Mouse (Mus musculus): ENCODE data around the gene Rcor2. TPM values are rescaled to one million over a fixed set of nuclear protein-coding genes. Genes with fewer than 3 reads are reported as not detected.
A peak's percentile ranks its signal among the peaks of the same experiment; 100 is the strongest.

Rcor2 gene
- total RNA-seq, 2 experiments from 2014 or later: 2.1 to 8.8 TPM

GRCm38 (mm10) chr19:7262592-7262991 is 4.5 kb upstream of the Rcor2 start:
- intact Hi-C loops (cut with DNase I; ENCODE audit: low total_unique reads): loop anchor here (5.0 kb wide), 1 partner anchor 85 kb away; no protein-coding TSS in a partner anchor
- no peak for DNase-seq

DNA sequence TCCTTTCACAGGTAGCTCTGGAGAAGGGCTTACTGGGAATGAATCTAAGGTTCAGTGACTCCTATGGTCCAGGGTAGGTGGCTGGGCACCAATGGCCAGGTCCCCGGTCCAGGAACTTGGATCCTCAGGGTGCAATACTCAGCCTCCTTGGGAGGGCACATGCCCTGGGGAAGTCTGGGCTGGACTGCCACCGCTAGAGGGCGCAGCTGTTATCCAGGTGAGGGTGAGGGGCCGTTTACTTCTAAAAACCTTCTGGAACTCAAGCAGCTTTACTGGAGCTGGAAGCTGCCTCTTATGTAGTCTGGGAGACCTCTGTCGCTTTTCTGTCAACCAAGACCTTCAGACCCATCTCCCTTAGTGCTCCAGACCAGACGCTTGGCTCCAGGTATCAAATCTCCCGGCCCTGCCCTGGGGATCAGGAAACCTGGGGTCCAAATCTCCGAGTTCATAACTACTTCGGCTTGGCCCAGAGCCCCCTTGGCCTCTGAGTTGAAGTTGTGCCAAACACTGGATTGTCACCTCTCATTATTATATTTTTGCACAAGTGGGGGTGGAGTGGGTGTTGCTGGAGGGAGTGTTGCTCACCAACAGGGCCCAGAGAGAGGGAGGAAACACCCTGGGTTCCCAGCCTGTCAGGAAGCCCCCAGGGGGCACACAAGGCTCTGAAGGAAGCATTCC is 2.9 kb upstream of the Rcor2 start:
- intact Hi-C loops (cut with DNase I; ENCODE audit: low total_unique reads): loop anchor here (5.0 kb wide), 1 partner anchor 83 kb away; no protein-coding TSS in a partner anchor

GRCm38 (mm10) chr19:7264766-7265331 is 2.3 kb upstream of the Rcor2 start:
- intact Hi-C loops (cut with DNase I; ENCODE audit: low total_unique reads): loop anchor here (5.0 kb wide), 2 partner anchors 82 to 152 kb away; partner anchors contain the start of gene 2700081O15Rik
- peak; percentile 64 for DNase-seq

More for the DNA sequence above, 2.9 kb upstream of the Rcor2 start:
- peak; percentile 84 for DNase-seq

DNA sequence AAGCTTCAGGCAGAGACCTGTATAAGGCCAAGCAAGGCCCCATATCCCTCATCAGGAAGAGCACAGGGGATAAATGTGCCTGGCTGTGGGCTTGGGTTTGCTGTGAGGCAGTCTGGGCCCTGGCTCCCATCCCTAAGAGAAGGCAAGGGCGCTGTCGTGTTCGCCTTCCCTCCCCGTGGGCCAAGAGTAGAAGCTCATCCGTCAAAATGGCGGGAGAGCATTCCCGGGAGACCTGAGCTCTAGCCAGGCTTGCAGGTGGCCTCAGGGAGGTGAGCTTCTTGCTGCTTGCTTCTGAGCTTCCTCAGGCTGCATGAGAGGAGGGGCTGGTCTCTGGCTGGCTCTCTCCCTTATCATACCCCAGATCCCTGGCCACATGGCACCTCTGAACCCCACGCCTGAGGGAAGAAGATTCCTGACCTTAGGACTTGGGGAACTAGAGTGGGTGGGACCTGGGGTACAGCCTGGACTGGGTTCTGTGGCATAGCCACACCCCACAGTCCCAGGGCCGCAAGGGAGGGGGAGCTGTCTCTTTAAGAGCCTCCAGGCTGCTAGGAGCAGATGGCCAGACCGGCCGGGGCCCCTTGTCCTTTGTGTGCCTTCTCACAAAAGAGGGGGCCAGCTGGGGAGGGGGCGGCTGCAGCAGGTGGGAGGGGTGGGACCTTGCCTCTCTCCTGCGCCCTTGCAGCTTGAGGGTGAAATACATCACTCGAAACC is 1.5 kb upstream of the Rcor2 start:
- intact Hi-C loops (cut with DNase I; ENCODE audit: low total_unique reads): loop anchor here (5.0 kb wide), 1 partner anchor 152 kb away; the partner anchor contains the start of gene 2700081O15Rik
- peak; percentile 37 for DNase-seq

- DNase-seq: no peak
- intact Hi-C loops (cut with DNase I; ENCODE audit: low total_unique reads): loop anchor here (5.0 kb wide), 1 partner anchor 151 kb away; the partner anchor contains the start of gene 2700081O15Rik
Observed at GRCm38 (mm10) chr19:7266421-7266831, 699 bp upstream of the Rcor2 start.

DNA sequence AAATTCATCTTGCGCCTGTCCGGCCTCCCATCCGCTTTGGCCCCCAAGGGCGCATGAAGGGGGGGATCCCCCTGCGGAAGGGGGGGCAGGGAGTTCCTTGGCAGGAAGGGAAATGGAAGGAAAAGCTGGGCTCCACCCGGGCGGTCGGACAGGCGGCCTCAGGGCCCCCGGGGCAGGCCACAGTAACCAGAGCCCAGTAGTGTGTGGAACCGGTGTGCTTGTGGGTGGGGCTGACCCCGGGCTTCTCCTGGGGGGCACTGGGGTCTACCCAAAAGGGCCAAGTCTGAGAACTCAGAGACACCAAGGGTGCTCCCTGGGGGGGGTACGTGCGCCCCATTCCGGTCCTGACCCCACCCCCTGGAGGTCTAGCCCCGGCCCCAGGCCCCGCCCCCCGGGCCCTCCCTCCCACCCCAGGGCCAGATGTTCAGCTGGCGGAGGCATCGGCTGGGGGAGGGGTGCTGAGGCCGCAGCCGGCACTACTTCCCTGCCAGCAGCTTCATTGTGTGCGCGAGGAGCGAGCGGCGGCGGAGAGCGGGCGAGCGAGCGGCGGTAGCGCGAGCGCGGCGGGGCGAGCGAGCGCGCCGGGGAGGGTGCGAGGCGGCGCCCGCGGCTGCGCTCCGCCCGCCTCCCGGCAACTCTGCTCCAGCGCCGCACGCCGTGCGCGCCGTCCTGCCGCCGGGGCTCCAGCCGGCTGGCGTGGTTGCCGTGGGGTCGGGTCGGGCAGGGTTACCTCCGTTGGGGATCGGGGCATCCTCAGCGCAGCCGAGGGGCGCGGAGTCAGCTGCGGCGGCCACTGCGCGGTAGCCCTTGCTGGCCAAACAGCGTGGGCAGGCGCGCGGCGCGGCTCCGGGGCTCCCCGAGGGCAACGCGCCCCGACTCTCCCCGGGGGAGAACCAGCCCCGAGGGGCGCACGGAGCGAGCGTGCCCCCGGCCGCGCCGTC is 926 bp downstream of the Rcor2 start:
- DNase-seq: peak; percentile 88
- intact Hi-C loops (cut with DNase I; ENCODE audit: low total_unique reads): loop anchor here (5.0 kb wide), 1 partner anchor 149 kb away; the partner anchor contains the start of gene 2700081O15Rik

- intact Hi-C loops (cut with DNase I; ENCODE audit: low total_unique reads): loop anchor here (5.0 kb wide), 1 partner anchor 149 kb away; the partner anchor contains the start of gene 2700081O15Rik
- peak; percentile 83 for DNase-seq
Observed at GRCm38 (mm10) chr19:7268722-7269090, 1.6 kb downstream of the Rcor2 start.

GRCm38 (mm10) chr19:7269290-7270044 is 2.3 kb downstream of the Rcor2 start:
- intact Hi-C loops (cut with DNase I; ENCODE audit: low total_unique reads): loop anchor here (5.0 kb wide), 1 partner anchor 148 kb away; the partner anchor contains the start of gene 2700081O15Rik
- DNase-seq: no peak

GRCm38 (mm10) chr19:7273486-7273885 is 6.4 kb downstream of the Rcor2 start:
- no peak for DNase-seq
- intact Hi-C loops (cut with DNase I; ENCODE audit: low total_unique reads): no loop called here

GRCm38 (mm10) chr19:7274326-7274990 is 7.3 kb downstream of the Rcor2 start:
- peak; percentile 29 for DNase-seq
- intact Hi-C loops (cut with DNase I; ENCODE audit: low total_unique reads): no loop called here

GRCm38 (mm10) chr19:7275131-7275789 is 8.1 kb downstream of the Rcor2 start:
- DNase-seq: no peak
- intact Hi-C loops (cut with DNase I; ENCODE audit: low total_unique reads): loop anchor here (5.0 kb wide), 1 partner anchor 67 kb away; the partner anchor contains the start of gene Mark2

GRCm38 (mm10) chr19:7276053-7276659 is 9.0 kb downstream of the Rcor2 start:
- intact Hi-C loops (cut with DNase I; ENCODE audit: low total_unique reads): loop anchor here (5.0 kb wide), 1 partner anchor 66 kb away; the partner anchor contains the start of gene Mark2
- no peak for DNase-seq

- intact Hi-C loops (cut with DNase I; ENCODE audit: low total_unique reads): loop anchor here (5.0 kb wide), 1 partner anchor 66 kb away; the partner anchor contains the start of gene Mark2
- no peak for DNase-seq
Observed at GRCm38 (mm10) chr19:7276796-7277195, 9.7 kb downstream of the Rcor2 start.

DNA sequence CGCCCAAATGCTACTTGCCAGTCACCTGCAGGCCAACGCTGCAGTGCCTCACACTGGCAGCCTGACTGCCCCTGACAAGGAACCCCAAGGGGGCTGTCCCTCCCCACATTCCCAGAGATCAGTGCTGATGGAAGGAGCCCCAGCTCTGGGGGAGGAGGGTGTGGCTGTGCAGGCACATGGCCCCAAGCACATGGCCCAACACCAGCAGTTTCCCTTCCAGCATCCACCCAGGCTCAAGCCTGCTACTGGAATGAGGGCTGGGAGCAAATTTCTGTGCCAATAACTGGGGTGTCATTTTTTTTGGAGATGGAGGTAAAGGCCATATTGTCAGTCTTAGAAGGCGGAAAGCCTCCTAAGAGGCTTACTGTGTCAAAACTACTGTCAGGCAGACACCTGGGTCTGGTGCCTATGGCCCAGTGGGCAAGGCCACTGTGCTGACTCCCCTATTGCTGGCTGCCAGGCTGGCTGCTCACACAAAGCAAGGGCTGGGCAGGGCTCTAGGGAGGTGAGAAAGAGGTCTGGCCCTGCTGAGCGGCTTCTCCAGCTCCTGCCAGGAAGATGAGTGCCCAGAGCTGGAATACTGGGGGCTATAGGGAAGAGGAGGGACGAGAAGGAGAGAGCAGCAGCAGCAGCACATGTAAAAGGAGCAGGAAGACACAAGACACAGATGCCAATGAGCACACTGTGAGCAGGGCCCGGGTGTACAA is 11.2 kb downstream of the Rcor2 start:
- no peak for DNase-seq
- intact Hi-C loops (cut with DNase I; ENCODE audit: low total_unique reads): loop anchor here (5.0 kb wide), 1 partner anchor 64 kb away; the partner anchor contains the start of gene Mark2

DNA sequence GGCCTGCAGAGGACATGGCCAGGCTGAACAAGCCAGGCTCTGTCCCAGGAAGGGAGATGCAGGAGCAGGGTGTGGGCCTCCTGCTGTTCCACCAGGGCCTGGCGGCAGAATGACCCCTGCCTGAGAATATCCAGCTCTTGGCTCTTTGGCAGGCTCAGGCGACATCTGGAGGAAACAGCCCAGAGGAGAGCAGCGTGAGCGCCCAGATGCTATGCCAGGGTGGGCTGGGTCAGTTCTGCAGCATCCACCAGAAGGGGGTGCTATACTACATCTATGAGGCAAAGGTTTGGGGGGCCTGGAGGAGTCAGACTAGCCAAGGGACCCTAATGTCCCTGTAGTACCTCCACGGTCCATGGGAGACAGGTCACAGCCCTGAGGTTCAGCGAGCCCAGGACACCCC is 12.0 kb downstream of the Rcor2 start:
- DNase-seq: peak; percentile 75
- intact Hi-C loops (cut with DNase I; ENCODE audit: low total_unique reads): loop anchor here (5.0 kb wide), 1 partner anchor 63 kb away; the partner anchor contains the start of gene Mark2
